Mouse (Mus musculus) thymus, adult 2 months (tissue): ENCODE measurements around the gene Lamb3. TPM values are rescaled to one million over a fixed set of nuclear protein-coding genes. Genes with fewer than 3 reads are reported as not detected.

Source experiments
- DNase-seq: peaks from one replicate; pipeline ENCODE4 v3.0.0; 2021
- H3K27ac ChIP-seq: fragments of 200-500 bp; 2 replicates; pipeline ENCODE4 v1.5.1; 2012; ENCODE audit warnings: low read length, control low read depth; ENCODE audit not compliant: control insufficient read depth, insufficient read depth
- H3K27me3 ChIP-seq: fragments of 200-500 bp; 2 replicates; pipeline ENCODE4 v1.6.1; 2012; ENCODE audit warnings: mild to moderate bottlenecking, low read length, moderate library complexity, mixed read lengths; ENCODE audit not compliant: control insufficient read depth, insufficient read depth
- H3K36me3 ChIP-seq: fragments of 200-500 bp; 2 replicates; pipeline ENCODE4 v1.6.1; 2012; ENCODE audit warnings: mild to moderate bottlenecking, low read length, moderate library complexity; ENCODE audit not compliant: control insufficient read depth, insufficient read depth
- H3K4me1 ChIP-seq: fragments of 200-500 bp; replicated peaks from 2 replicates; pipeline ENCODE4 v1.6.1; 2012; ENCODE audit warnings: low read length; ENCODE audit not compliant: control insufficient read depth, insufficient read depth
- H3K4me3 ChIP-seq: fragments of 200-500 bp; 2 replicates; pipeline ENCODE4 v1.5.1; 2012; ENCODE audit warnings: mild to moderate bottlenecking, low read length, control low read depth, moderate library complexity; ENCODE audit not compliant: control insufficient read depth, insufficient read depth
- CTCF ChIP-seq: fragments of 200-500 bp; IDR thresholded peaks from 2 replicates; pipeline ENCODE4 v1.5.1; 2012; ENCODE audit warnings: mild to moderate bottlenecking, control low read depth, low read length, moderate library complexity, borderline replicate concordance; ENCODE audit not compliant: control insufficient read depth, poor library complexity, insufficient read depth; ENCODE audit errors: extremely low read depth
- POLR2A ChIP-seq: fragments of 200-500 bp; IDR thresholded peaks from 2 replicates; pipeline ENCODE4 v1.6.1; 2012; ENCODE audit warnings: mild to moderate bottlenecking, low read length, control low read depth, moderate library complexity; ENCODE audit not compliant: control insufficient read depth, poor library complexity, insufficient read depth; ENCODE audit errors: extremely low read depth
- WGBS: fragments of 180-500 bp; shearing (Covaris S2); methylation state at CpG from one replicate; pipeline ENCODE4 v1.1.7; 2018; 5-methylcytosine and 5-hydroxymethylcytosine counted together
- polyA plus RNA-seq: library from polyadenylated mRNA; depleted of rRNA; stranded (reverse); fragments of >200 nt; gene quantifications from 2 replicates; pipeline ENCODE4 v1.2.3, GENCODE M21; 2012

Gene Lamb3
- polyA plus RNA-seq, 1 experiment: 27.8 TPM

DNA sequence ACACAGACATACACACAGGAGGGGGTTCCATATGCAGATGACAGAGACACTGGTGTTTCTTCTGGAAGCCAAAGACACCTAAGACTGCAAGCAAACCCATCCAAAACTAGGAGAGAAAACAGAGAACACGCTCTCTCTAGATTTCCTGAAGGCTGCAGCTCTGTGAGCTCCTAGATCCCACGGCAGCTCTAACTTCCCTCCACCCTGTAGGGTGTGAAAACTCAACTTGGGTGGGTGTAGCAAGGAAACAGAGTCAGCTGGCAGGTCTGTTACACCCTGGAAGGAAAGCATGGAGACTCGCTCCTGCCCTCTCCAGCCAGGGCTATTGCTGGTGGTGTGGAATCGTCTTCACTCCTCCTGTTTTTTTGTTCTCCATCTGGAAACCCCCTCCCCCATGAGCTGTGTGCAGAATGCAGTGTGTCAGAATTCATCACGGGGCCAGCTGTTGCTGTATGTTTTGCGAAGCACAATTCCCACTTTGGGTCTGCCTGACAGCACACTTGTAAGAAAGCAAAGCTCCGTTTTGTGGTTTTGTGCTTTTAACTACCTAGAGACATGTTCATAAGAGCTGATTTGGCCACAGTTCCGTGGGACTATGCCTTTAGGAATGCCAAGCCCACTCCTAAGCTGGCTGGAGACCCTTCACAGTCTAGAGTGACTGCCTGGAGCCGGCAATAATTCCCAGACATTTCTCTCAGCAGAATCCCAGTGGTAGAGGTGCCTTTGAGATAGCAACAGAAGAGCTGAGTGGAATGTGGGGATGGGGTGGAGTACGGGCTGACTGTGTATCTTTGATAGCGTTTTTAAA lies 174.3 kb downstream of the Lamb3 start:
- no peak overlapping the region for H3K27ac ChIP-seq
- H3K4me3 ChIP-seq: no peak overlapping the region

DNA sequence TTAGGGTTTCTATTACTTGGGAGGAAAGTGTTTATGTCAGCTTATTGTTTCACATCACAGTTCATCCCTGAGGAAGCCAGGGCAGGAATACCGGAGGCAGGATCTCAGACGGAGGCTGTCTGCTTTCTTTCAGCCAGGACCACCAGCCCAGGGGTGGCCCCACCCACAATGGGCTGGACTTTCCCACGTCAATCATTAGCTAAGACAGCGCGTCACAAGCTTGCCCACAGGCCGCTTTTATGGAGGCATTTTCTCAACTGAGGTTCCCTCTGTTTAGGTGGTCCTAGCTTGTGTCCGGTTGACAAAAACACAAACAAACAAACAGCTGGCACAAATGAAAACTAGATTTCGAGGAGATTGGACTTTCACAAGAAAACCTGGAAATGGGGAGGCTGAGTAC lies 174.9 kb downstream of the Lamb3 start:
- H3K4me1 ChIP-seq: peaks cover 4% of the 10 kb centered on the region
- DNase-seq: peak; percentile 33
- peak overlapping the region; percentile 35 for H3K4me3 ChIP-seq
- H3K27ac ChIP-seq: no peak overlapping the region
- 15% methylated on average over 8 of the region's 8 CpGs for WGBS
- no peaks in the 10 kb centered on the region for H3K36me3 ChIP-seq
- TF ChIP-seq CTCF (no peak), POLR2A (no peak)
- H3K27me3 ChIP-seq: no peaks in the 10 kb centered on the region

More for the DNA sequence above, 174.3 kb downstream of the Lamb3 start:
- Histone ChIP-seq H3K27me3 (no peaks in the 10 kb centered on the region), H3K36me3 (no peaks in the 10 kb centered on the region), H3K4me1 (peaks cover 4% of the 10 kb centered on the region)
- TF ChIP-seq CTCF: no peak
- TF ChIP-seq POLR2A: no peak
- no peak for DNase-seq
- WGBS: 64% methylated on average over 11 of the region's 11 CpGs

DNA sequence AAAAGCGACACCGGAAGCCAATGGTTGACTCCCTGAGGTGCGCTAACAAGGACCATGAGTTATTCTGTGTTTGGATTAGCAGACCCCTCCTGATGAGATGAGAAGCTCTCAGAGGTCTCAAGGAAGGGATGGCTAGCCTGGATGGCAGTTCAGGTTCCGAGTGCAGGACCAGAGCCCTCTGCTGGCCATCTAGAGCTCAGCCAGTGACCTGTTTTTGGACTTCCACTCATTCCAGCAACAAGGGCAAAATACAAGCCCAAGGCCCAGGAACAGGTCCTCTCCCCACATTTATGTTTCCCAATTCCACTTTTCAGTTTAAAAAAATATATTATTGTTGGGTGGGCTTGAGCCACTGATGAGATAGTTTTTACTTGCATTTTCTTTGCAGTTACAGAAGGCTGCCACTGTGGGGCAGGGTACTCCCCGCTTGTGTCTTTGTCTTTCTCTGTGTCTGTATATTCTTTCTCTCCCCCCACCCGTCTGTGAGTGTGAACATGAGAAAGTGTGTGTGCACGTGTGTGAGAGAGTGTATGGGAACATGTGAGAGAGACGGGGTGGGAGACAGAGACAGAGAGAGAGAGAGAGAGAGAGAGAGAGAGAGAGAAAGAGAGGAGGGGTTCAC lies 175.5 kb downstream of the Lamb3 start:
- Histone ChIP-seq H3K36me3 (no peaks in the 10 kb centered on the region), H3K27me3 (no peaks in the 10 kb centered on the region), H3K4me1 (peaks cover 4% of the 10 kb centered on the region), H3K27ac (no peak overlapping the region), H3K4me3 (peak overlapping the region; percentile 35)
- TF ChIP-seq POLR2A: no peak
- peak; percentile 81; the same call in 1 of the 2 replicates for TF ChIP-seq CTCF
- 6% methylated on average over 8 of the region's 8 CpGs for WGBS
- DNase-seq: peak; percentile 43

DNA sequence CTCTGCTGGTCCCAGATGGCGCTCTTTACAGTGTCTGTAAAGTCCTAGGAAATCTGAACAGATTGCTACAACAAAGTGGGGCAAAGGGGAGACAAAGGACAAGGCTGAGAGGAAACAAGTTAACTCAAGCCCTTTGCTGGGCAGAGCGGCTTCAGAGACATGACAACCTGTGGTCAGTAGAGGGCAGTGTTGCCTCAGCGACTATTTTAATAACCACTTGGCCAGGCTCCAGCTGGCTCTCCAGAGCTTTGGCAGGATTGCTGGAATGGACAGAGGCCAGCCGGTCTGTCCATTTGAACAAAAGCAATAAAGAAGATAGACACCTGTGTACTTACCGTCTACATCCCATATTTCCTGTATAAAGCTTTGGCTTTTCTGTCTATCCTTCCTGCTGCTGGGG lies 178.6 kb downstream of the Lamb3 start:
- H3K27ac ChIP-seq: no peak overlapping the region
- TF ChIP-seq CTCF (peak; percentile 68; the same call in 1 of the 2 replicates), POLR2A (no peak)
- no peaks in the 10 kb centered on the region for H3K27me3 ChIP-seq
- DNase-seq: peak; percentile 67
- no peaks in the 10 kb centered on the region for H3K36me3 ChIP-seq
- H3K4me1 ChIP-seq: peaks cover 6% of the 10 kb centered on the region
- no peak overlapping the region for H3K4me3 ChIP-seq
- WGBS: 7% methylated on average over 5 of the region's 5 CpGs

DNA sequence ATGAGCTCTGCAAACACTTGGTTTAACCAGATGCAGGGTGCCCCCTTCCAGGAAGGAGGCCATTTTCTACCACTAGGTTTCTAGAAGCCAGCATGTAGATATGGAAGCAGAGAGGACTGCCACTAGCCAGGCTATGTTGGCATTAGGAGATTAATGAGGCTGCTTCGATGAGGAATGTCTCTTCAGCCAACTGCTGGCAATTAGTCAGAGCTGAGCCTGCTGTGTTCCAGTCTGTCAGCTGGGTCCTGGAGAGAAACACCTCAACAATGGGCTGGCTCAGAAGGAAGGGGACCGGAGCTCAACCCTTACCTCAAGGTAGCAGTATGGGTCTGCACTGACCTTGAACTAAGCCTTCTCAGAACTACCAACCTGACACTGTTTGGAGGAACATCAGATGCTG lies 179.7 kb downstream of the Lamb3 start:
- no peak for DNase-seq
- TF ChIP-seq CTCF (no peak), POLR2A (no peak)
- Histone ChIP-seq H3K4me3 (no peak overlapping the region), H3K27ac (no peak overlapping the region), H3K36me3 (no peaks in the 10 kb centered on the region), H3K4me1 (peaks cover 6% of the 10 kb centered on the region), H3K27me3 (no peaks in the 10 kb centered on the region)
- WGBS: 71% methylated on average over 2 of the region's 2 CpGs

DNA sequence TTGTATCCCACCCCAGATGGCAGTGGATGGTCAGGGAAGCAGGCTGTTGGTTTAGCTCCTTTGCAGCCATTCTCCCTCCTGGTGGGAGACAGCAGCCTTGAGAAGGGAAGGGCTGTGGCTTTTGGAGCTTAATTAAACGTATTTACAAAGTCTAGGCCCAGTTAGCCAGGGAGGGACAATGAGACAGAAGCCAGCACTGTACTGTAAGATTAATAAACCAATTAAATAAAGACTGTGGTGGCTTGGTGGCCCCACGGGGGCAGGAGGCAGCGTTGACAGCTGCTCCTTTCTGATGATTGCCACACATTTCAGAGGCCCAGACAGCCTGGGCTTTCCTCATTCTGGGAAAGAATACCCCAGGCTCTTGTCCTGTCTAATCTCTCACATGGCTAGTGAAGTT lies 182.0 kb downstream of the Lamb3 start:
- no peak overlapping the region for H3K4me3 ChIP-seq
- no peaks in the 10 kb centered on the region for H3K36me3 ChIP-seq
- no peak for TF ChIP-seq POLR2A
- no peak for TF ChIP-seq CTCF
- 69% methylated on average over 3 of the region's 3 CpGs for WGBS
- H3K4me1 ChIP-seq: peaks cover 3% of the 10 kb centered on the region; the same call in 1 of the 2 replicates
- no peak overlapping the region for H3K27ac ChIP-seq
- no peak for DNase-seq
- no peaks in the 10 kb centered on the region for H3K27me3 ChIP-seq
